11 mouse cellular contexts compared by ENCODE assay signal in the genomic region with DNA sequence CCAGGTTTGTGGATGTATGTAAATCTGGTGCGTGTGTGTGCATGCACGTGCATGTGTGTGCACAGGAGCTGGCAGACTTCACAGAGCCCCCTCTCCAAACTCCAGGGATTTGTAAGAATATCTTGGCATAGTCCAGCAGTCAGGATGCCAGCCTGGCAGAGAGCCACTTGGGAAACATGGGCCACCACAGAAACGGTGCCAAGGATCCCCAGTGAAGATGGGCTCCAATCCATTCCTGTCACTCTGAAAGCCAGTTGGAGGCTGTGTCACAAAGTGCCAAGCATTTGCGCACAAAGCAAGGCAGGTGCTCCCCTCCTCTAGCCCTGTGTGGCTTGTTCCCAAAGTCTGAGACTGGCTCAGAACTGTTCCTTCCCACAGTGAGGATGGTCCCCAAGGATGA. TPM values are rescaled to one million over a fixed set of nuclear protein-coding genes. Genes with fewer than 3 reads are reported as not detected.
A peak's percentile ranks its signal among the peaks of the same experiment; 100 is the strongest.
DNase-seq lines count a peak whose midpoint lies in the region; ATAC-seq and TF ChIP-seq lines count a peak whose summit lies in the region.
"Had no signal": no experiment of that assay in that cellular context is flagged by ENCODE, and none has a peak within 500 bp of the region (broad histone marks: within the 10 kb centered on the region; RNA-seq: fewer than 3 reads in every experiment).

No protein-coding gene starts in this region.

- no peaks in the 10 kb centered on the region for H3K36me3 ChIP-seq in forebrain, embryonic 11.5 days (ENCODE audit: control insufficient read depth, insufficient read depth, low read length)
- H3K36me3 ChIP-seq in forebrain, embryonic 10.5 days (replicated peaks): no peaks in the 10 kb centered on the region
- no peaks in the 10 kb centered on the region for H3K36me3 ChIP-seq in hindbrain, embryonic 12.5 days
- no peaks in the 10 kb centered on the region for H3K36me3 ChIP-seq in limb, embryonic 11.5 days (ENCODE audit: control insufficient read depth, insufficient read depth, low read length)
- H3K36me3 ChIP-seq: embryonic facial prominence, embryonic 10.5 days; liver, embryonic 13.5 days had no signal

- H3K27ac ChIP-seq in forebrain, embryonic 11.5 days (ENCODE audit: low read depth, low read length): peak overlapping the region; percentile 8; the same call in 1 of the 2 replicates
- H3K27ac ChIP-seq in forebrain, embryonic 10.5 days: no peak overlapping the region
- peak overlapping the region; percentile 68 for H3K27ac ChIP-seq in hindbrain, embryonic 12.5 days
- peak overlapping the region; percentile 82; the same call in 1 of the 2 replicates for H3K27ac ChIP-seq in limb, embryonic 11.5 days (replicated peaks; ENCODE audit: low read depth, low read length)
- H3K27ac ChIP-seq: embryonic facial prominence, embryonic 10.5 days; kidney, postnatal 0 days; liver, embryonic 13.5 days had no signal

- no peaks in the 10 kb centered on the region; the same call in 1 of the 2 replicates for H3K9me3 ChIP-seq in forebrain, embryonic 11.5 days (ENCODE audit: control insufficient read depth, low read length)
- peaks cover 3% of the 10 kb centered on the region; the same call in 1 of the 2 replicates for H3K9me3 ChIP-seq in forebrain, embryonic 10.5 days
- peaks cover 2% of the 10 kb centered on the region for H3K9me3 ChIP-seq in hindbrain, embryonic 12.5 days (replicated peaks)
- H3K9me3 ChIP-seq in limb, embryonic 11.5 days (ENCODE audit: control insufficient read depth, low read length): 0 out of 2 replicates have a peak, but pooled peaks cover 2% of the 10 kb centered on the region
- H3K9me3 ChIP-seq: liver, embryonic 13.5 days had no signal

- TF ChIP-seq CTCF in brain, embryonic 14.5 days (IDR thresholded peaks at IDR 0.05; ENCODE audit: borderline replicate concordance, extremely low read depth, insufficient read depth, insufficient read length): no peak
- no peak for TF ChIP-seq CTCF in lung, adult 2 months (IDR thresholded peaks at IDR 0.05; ENCODE audit: insufficient read depth, low read length)

- no peak overlapping the region for H3K9ac ChIP-seq in forebrain, embryonic 11.5 days (ENCODE audit: low read length)
- H3K9ac ChIP-seq in hindbrain, embryonic 12.5 days: no peak overlapping the region
- H3K9ac ChIP-seq in limb, embryonic 11.5 days (ENCODE audit: low read length): no peak overlapping the region
- H3K9ac ChIP-seq: liver, embryonic 13.5 days had no signal

- TF ChIP-seq POLR2A in brain, embryonic 14.5 days (IDR thresholded peaks at IDR 0.05; ENCODE audit: borderline replicate concordance, extremely low read depth, insufficient read depth, insufficient read length, poor library complexity, severe bottlenecking): no peak
- TF ChIP-seq POLR2A in lung, adult 2 months (IDR thresholded peaks at IDR 0.05; ENCODE audit: borderline replicate concordance, extremely low read depth, low read depth, low read length): no peak

- H3K4me1 ChIP-seq in forebrain, embryonic 11.5 days (replicated peaks; ENCODE audit: control insufficient read depth, insufficient read depth, low read length): peaks cover 11% of the 10 kb centered on the region; the same call in 1 of the 2 replicates
- peaks cover 22% of the 10 kb centered on the region for H3K4me1 ChIP-seq in forebrain, embryonic 10.5 days
- peaks cover 33% of the 10 kb centered on the region for H3K4me1 ChIP-seq in hindbrain, embryonic 12.5 days
- H3K4me1 ChIP-seq in limb, embryonic 11.5 days (ENCODE audit: control insufficient read depth, insufficient read depth, low read length): peaks cover 6% of the 10 kb centered on the region
- H3K4me1 ChIP-seq in lung, adult 2 months (ENCODE audit: control insufficient read depth, insufficient read depth, low read length): no peaks in the 10 kb centered on the region
- H3K4me1 ChIP-seq: liver, embryonic 13.5 days had no signal

- no peak for DNase-seq in forebrain, embryonic 11.5 days (ENCODE audit: low spot score)
- DNase-seq in forebrain, embryonic 10.5 days (ENCODE audit: extremely low spot score, low spot score): no peak
- DNase-seq in brain, embryonic 14.5 days (ENCODE audit: low read depth): peak; percentile 96
- DNase-seq in limb, embryonic 11.5 days (ENCODE audit: low spot score): no peak
- DNase-seq in lung, adult 2 months: no peak
- DNase-seq: liver, embryonic 13.5 days had no signal

- no peak overlapping the region for H3K4me2 ChIP-seq in forebrain, embryonic 11.5 days (ENCODE audit: low read depth, low read length, severe bottlenecking)
- no peak overlapping the region for H3K4me2 ChIP-seq in hindbrain, embryonic 12.5 days (replicated peaks)
- no peak overlapping the region for H3K4me2 ChIP-seq in limb, embryonic 11.5 days (ENCODE audit: low read depth, severe bottlenecking)
- H3K4me2 ChIP-seq: liver, embryonic 13.5 days had no signal

- no peak for ATAC-seq in forebrain, embryonic 11.5 days (replicated peaks; ENCODE audit: low FRiP score)
- no peak for ATAC-seq in hindbrain, embryonic 12.5 days (ENCODE audit: low FRiP score)
- no peak for ATAC-seq in limb, embryonic 11.5 days (ENCODE audit: insufficient number of reproducible peaks, low FRiP score, low TSS enrichment, low read depth)
- ATAC-seq in monocyte, adult 5-6 weeks (replicated peaks; ENCODE audit: insufficient number of reproducible peaks, low FRiP score, low TSS enrichment, poor library complexity, severe bottlenecking): no peak
- ATAC-seq in activated CD4-positive, CD25-positive, alpha-beta regulatory T cell, adult 4 months: no peak

- 87% methylated on average over 4 of the region's 4 CpGs for WGBS in forebrain, embryonic 11.5 days
- WGBS in forebrain, embryonic 10.5 days: 93% methylated on average over 4 of the region's 4 CpGs
- WGBS in hindbrain, embryonic 12.5 days: 72% methylated on average over 4 of the region's 4 CpGs
- 86% methylated on average over 4 of the region's 4 CpGs for WGBS in limb, embryonic 11.5 days
- WGBS in lung, adult 2 months: 62% methylated on average over 4 of the region's 4 CpGs

- H3K4me3 ChIP-seq in forebrain, embryonic 11.5 days (ENCODE audit: low read depth, low read length): no peak overlapping the region
- H3K4me3 ChIP-seq in forebrain, embryonic 10.5 days: no peak overlapping the region
- H3K4me3 ChIP-seq in hindbrain, embryonic 12.5 days: no peak overlapping the region
- H3K4me3 ChIP-seq in limb, embryonic 11.5 days (ENCODE audit: low read depth, low read length): no peak overlapping the region
- H3K4me3 ChIP-seq in lung, adult 2 months (replicated peaks; ENCODE audit: extremely low read depth, low read depth, low read length): no peak overlapping the region
- H3K4me3 ChIP-seq: embryonic facial prominence, embryonic 10.5 days; liver, embryonic 13.5 days had no signal

- no peaks in the 10 kb centered on the region for H3K27me3 ChIP-seq in forebrain, embryonic 11.5 days (ENCODE audit: control insufficient read depth, insufficient read depth, low read length)
- H3K27me3 ChIP-seq in forebrain, embryonic 10.5 days (ENCODE audit: poor library complexity, severe bottlenecking): 0 out of 2 replicates have a peak, but pooled peaks cover 5% of the 10 kb centered on the region
- no peaks in the 10 kb centered on the region for H3K27me3 ChIP-seq in hindbrain, embryonic 12.5 days
- H3K27me3 ChIP-seq in limb, embryonic 11.5 days (ENCODE audit: control insufficient read depth, insufficient read depth, low read length): no peaks in the 10 kb centered on the region

RNA-seq across cellular contexts. Expression of a gene that starts 8.8 kb away (rescaled TPM):
- 68.5 and 75.0 TPM in 2 replicates for polyA plus RNA-seq in forebrain, embryonic 11.5 days (2014; fragmentation: Nextera tagmentation; extraction: Ambion mirVana)
- 61.8 and 64.5 TPM in 2 replicates for polyA plus RNA-seq in forebrain, embryonic 10.5 days (2016; fragmentation: Nextera tagmentation; extraction: Ambion mirVana)
- 111 and 132 TPM in 2 replicates for polyA plus RNA-seq in brain, embryonic 14.5 days (2012; rRNA removed)
- polyA plus RNA-seq in hindbrain, embryonic 12.5 days (2016; fragmentation: Nextera tagmentation; extraction: Ambion mirVana): 85.5 and 89.9 TPM in 2 replicates
- 91.8 and 104 TPM in 2 replicates for polyA plus RNA-seq in limb, embryonic 11.5 days (2014; fragmentation: Nextera tagmentation; extraction: Ambion mirVana)
- 1.5 to 7.6 TPM (median 6.4 TPM) in 3 replicates for total RNA-seq in monocyte, adult 5-6 weeks (2017)
- polyA plus RNA-seq in activated CD4-positive, CD25-positive, alpha-beta regulatory T cell, adult 4 months (2017; shearing (Covaris generic)): 10 to 100 TPM; 39.2 to 48.2 TPM
- polyA plus RNA-seq in lung, adult 2 months (2012; rRNA removed): 26.9 and 30.8 TPM in 2 replicates

RNA-seq across cellular contexts. Expression of a gene that starts 9.1 kb away (rescaled TPM):
- 3.8 and 5.0 TPM in 2 replicates for polyA plus RNA-seq in forebrain, embryonic 11.5 days (2014; fragmentation: Nextera tagmentation; extraction: Ambion mirVana)
- 1.6 and 2.2 TPM in 2 replicates for polyA plus RNA-seq in forebrain, embryonic 10.5 days (2016; fragmentation: Nextera tagmentation; extraction: Ambion mirVana)
- 54.9 and 73.0 TPM in 2 replicates for polyA plus RNA-seq in brain, embryonic 14.5 days (2012; rRNA removed)
- polyA plus RNA-seq in hindbrain, embryonic 12.5 days (2016; fragmentation: Nextera tagmentation; extraction: Ambion mirVana): 11.6 and 12.8 TPM in 2 replicates
- polyA plus RNA-seq in limb, embryonic 11.5 days (2014; fragmentation: Nextera tagmentation; extraction: Ambion mirVana): 2.0 and 2.5 TPM in 2 replicates
- total RNA-seq in monocyte, adult 5-6 weeks (2017): 0.29 to 3.1 TPM in 2 of 3 replicates, not detected in the other
- under 1 TPM in 1 of 2 experiments, not detected in 1; 0.11 TPM for polyA plus RNA-seq in activated CD4-positive, CD25-positive, alpha-beta regulatory T cell, adult 4 months (2017; shearing (Covaris generic))
- 0.15 and 0.59 TPM in 2 replicates for polyA plus RNA-seq in lung, adult 2 months (2012; rRNA removed)

RNA-seq across cellular contexts. Expression of a gene that starts 30.6 kb away (rescaled TPM):
- polyA plus RNA-seq in forebrain, embryonic 11.5 days (2014; fragmentation: Nextera tagmentation; extraction: Ambion mirVana): 10.2 and 13.6 TPM in 2 replicates
- 8.4 and 10.4 TPM in 2 replicates for polyA plus RNA-seq in forebrain, embryonic 10.5 days (2016; fragmentation: Nextera tagmentation; extraction: Ambion mirVana)
- polyA plus RNA-seq in brain, embryonic 14.5 days (2012; rRNA removed): 18.1 and 25.3 TPM in 2 replicates
- polyA plus RNA-seq in hindbrain, embryonic 12.5 days (2016; fragmentation: Nextera tagmentation; extraction: Ambion mirVana): 15.2 and 15.9 TPM in 2 replicates
- 11.0 and 11.5 TPM in 2 replicates for polyA plus RNA-seq in limb, embryonic 11.5 days (2014; fragmentation: Nextera tagmentation; extraction: Ambion mirVana)
- total RNA-seq in monocyte, adult 5-6 weeks (2017): 12.7 to 17.3 TPM (median 13.8 TPM) in 3 replicates
- polyA plus RNA-seq in activated CD4-positive, CD25-positive, alpha-beta regulatory T cell, adult 4 months (2017; shearing (Covaris generic)): 10 to 100 TPM; 48.2 to 57.2 TPM
- polyA plus RNA-seq in lung, adult 2 months (2012; rRNA removed): 64.5 and 84.4 TPM in 2 replicates

RNA-seq across cellular contexts. Expression of a gene that starts 33.5 kb away (rescaled TPM):
- 15.0 and 15.6 TPM in 2 replicates for polyA plus RNA-seq in forebrain, embryonic 11.5 days (2014; fragmentation: Nextera tagmentation; extraction: Ambion mirVana)
- 19.4 TPM in 2 replicates for polyA plus RNA-seq in forebrain, embryonic 10.5 days (2016; fragmentation: Nextera tagmentation; extraction: Ambion mirVana)
- polyA plus RNA-seq in brain, embryonic 14.5 days (2012; rRNA removed): 4.6 and 5.7 TPM in 2 replicates
- 10.3 and 11.9 TPM in 2 replicates for polyA plus RNA-seq in hindbrain, embryonic 12.5 days (2016; fragmentation: Nextera tagmentation; extraction: Ambion mirVana)
- polyA plus RNA-seq in limb, embryonic 11.5 days (2014; fragmentation: Nextera tagmentation; extraction: Ambion mirVana): 9.2 and 10.5 TPM in 2 replicates
- 24.7 to 50.7 TPM (median 27.8 TPM) in 3 replicates for total RNA-seq in monocyte, adult 5-6 weeks (2017)
- polyA plus RNA-seq in activated CD4-positive, CD25-positive, alpha-beta regulatory T cell, adult 4 months (2017; shearing (Covaris generic)): 10 to 100 TPM; 16.7 to 17.4 TPM
- polyA plus RNA-seq in lung, adult 2 months (2012; rRNA removed): 50.1 and 56.8 TPM in 2 replicates

RNA-seq across cellular contexts. Expression of a gene that starts 38.9 kb away (rescaled TPM):
- polyA plus RNA-seq in forebrain, embryonic 11.5 days (2014; fragmentation: Nextera tagmentation; extraction: Ambion mirVana): 44.9 and 45.0 TPM in 2 replicates
- polyA plus RNA-seq in forebrain, embryonic 10.5 days (2016; fragmentation: Nextera tagmentation; extraction: Ambion mirVana): 33.4 and 34.4 TPM in 2 replicates
- polyA plus RNA-seq in brain, embryonic 14.5 days (2012; rRNA removed): 122 and 144 TPM in 2 replicates
- polyA plus RNA-seq in hindbrain, embryonic 12.5 days (2016; fragmentation: Nextera tagmentation; extraction: Ambion mirVana): 77.6 and 80.6 TPM in 2 replicates
- 10.4 and 12.2 TPM in 2 replicates for polyA plus RNA-seq in limb, embryonic 11.5 days (2014; fragmentation: Nextera tagmentation; extraction: Ambion mirVana)
- 1.5 to 3.5 TPM (median 2.6 TPM) in 3 replicates for total RNA-seq in monocyte, adult 5-6 weeks (2017)
- polyA plus RNA-seq in activated CD4-positive, CD25-positive, alpha-beta regulatory T cell, adult 4 months (2017; shearing (Covaris generic)): 1 to 10 TPM in 1 of 2 experiments, under 1 TPM in 1; 0.29 to 6.2 TPM
- 13.3 and 21.5 TPM in 2 replicates for polyA plus RNA-seq in lung, adult 2 months (2012; rRNA removed)
